Mouse (Mus musculus): Measurements from ENCODE around the gene Rec114.

- TF ChIP-seq CTCF (IDR thresholded peaks at IDR 0.05; ENCODE audit: borderline replicate concordance, extremely low read depth, insufficient read depth, insufficient read length) (peak; percentile 11; the same call in 1 of the 2 replicates), POLR2A (IDR thresholded peaks at IDR 0.05; ENCODE audit: borderline replicate concordance, extremely low read depth, insufficient read depth, insufficient read length, poor library complexity, severe bottlenecking) (no peak)
These were observed 12.8 kb upstream of the Rec114 start for GRCm38 (mm10) chr9:58756371-58757132.
